Mouse (Mus musculus): ENCODE measurements around the gene Hmgcll1. TPM values are rescaled to one million over a fixed set of nuclear protein-coding genes. Genes with fewer than 3 reads are reported as not detected.
"Not testable (repeated sequence)": the region's sequence is repeated elsewhere in the genome, so short reads cannot be mapped to it uniquely, and the experiment has no call there.

Hmgcll1 gene
- polyA plus RNA-seq, 1 experiment from 2014 or later, result 4.7 TPM

GRCm38 (mm10) chr9:76091561-76091960, 76.9 kb downstream of the Hmgcll1 start:
- Histone ChIP-seq H3K4me3 (ENCODE audit: low read depth, low read length) (no peak overlapping the region), H3K36me3 (ENCODE audit: insufficient read depth, low read length) (no peaks in the 10 kb centered on the region), H3K9ac (replicated peaks; ENCODE audit: low read depth) (no peak overlapping the region), H3K27me3 (replicated peaks; ENCODE audit: insufficient read depth, low read length) (no peaks in the 10 kb centered on the region), H3K27ac (ENCODE audit: low read length) (no peak overlapping the region), H3K4me2 (replicated peaks; ENCODE audit: low read depth, low read length) (no peak overlapping the region), H3K4me1 (ENCODE audit: insufficient read depth, low read depth, low read length) (no peaks in the 10 kb centered on the region), H3K9me3 (ENCODE audit: low read length) (no peaks in the 10 kb centered on the region)
- TF ChIP-seq CTCF (IDR thresholded peaks at IDR 0.05) (no peak), EP300 (IDR thresholded peaks at IDR 0.05) (no peak)
- no peak for DNase-seq (ENCODE audit: low spot score)
- WGBS, result 28% methylated on average over 2 of the region's 2 CpGs
- ATAC-seq, result no peak

GRCm38 (mm10) chr9:76097221-76097620, 82.6 kb downstream of the Hmgcll1 start:
- Histone ChIP-seq H3K9me3 (ENCODE audit: low read length) (no peaks in the 10 kb centered on the region), H3K4me3 (ENCODE audit: low read depth, low read length) (no peak overlapping the region), H3K27me3 (replicated peaks; ENCODE audit: insufficient read depth, low read length) (no peaks in the 10 kb centered on the region), H3K9ac (replicated peaks; ENCODE audit: low read depth) (no peak overlapping the region), H3K4me2 (replicated peaks; ENCODE audit: low read depth, low read length) (no peak overlapping the region), H3K36me3 (ENCODE audit: insufficient read depth, low read length) (no peaks in the 10 kb centered on the region), H3K27ac (ENCODE audit: low read length) (no peak overlapping the region), H3K4me1 (ENCODE audit: insufficient read depth, low read depth, low read length) (no peaks in the 10 kb centered on the region)
- no peak for ATAC-seq
- TF ChIP-seq EP300 (IDR thresholded peaks at IDR 0.05), result no peak
- no peak for TF ChIP-seq CTCF (IDR thresholded peaks at IDR 0.05)
- WGBS, result 82% methylated on average over 5 of the region's 5 CpGs
- DNase-seq (ENCODE audit: low spot score), result no peak

GRCm38 (mm10) chr9:76099981-76100380, 85.3 kb downstream of the Hmgcll1 start:
- no peak overlapping the region for H3K4me2 ChIP-seq (replicated peaks; ENCODE audit: low read depth, low read length)
- no peak overlapping the region for H3K27ac ChIP-seq (ENCODE audit: low read length)
- no peaks in the 10 kb centered on the region for H3K27me3 ChIP-seq (replicated peaks; ENCODE audit: insufficient read depth, low read length)
- TF ChIP-seq CTCF (IDR thresholded peaks at IDR 0.05), result no peak
- TF ChIP-seq EP300 (IDR thresholded peaks at IDR 0.05), result no peak
- no peaks in the 10 kb centered on the region for H3K36me3 ChIP-seq (ENCODE audit: insufficient read depth, low read length)
- DNase-seq (ENCODE audit: low spot score) (no peak), ATAC-seq (no peak; the same call in 1 of the 2 replicates)
- no peak overlapping the region for H3K9ac ChIP-seq (replicated peaks; ENCODE audit: low read depth)
- H3K9me3 ChIP-seq (ENCODE audit: low read length), result no peaks in the 10 kb centered on the region
- H3K4me1 ChIP-seq (ENCODE audit: insufficient read depth, low read depth, low read length), result no peaks in the 10 kb centered on the region
- 63% methylated on average over 3 of the region's 3 CpGs for WGBS
- no peak overlapping the region for H3K4me3 ChIP-seq (ENCODE audit: low read depth, low read length)

GRCm38 (mm10) chr9:76104416-76104815, 89.8 kb downstream of the Hmgcll1 start:
- 31% methylated on average over 1 of the region's 1 CpGs for WGBS

GRCm38 (mm10) chr9:76104846-76105245, 90.2 kb downstream of the Hmgcll1 start:
- H3K27ac ChIP-seq (ENCODE audit: low read length), result no peak overlapping the region
- no peak for TF ChIP-seq CTCF (IDR thresholded peaks at IDR 0.05)
- no peak for TF ChIP-seq EP300 (IDR thresholded peaks at IDR 0.05)
- DNase-seq (ENCODE audit: low spot score) (no peak), ATAC-seq (peak; percentile 35; the same call in 1 of the 2 replicates)
- 73% methylated on average over 5 of the region's 5 CpGs for WGBS
- no peak overlapping the region for H3K4me2 ChIP-seq (replicated peaks; ENCODE audit: low read depth, low read length)
- no peaks in the 10 kb centered on the region for H3K36me3 ChIP-seq (ENCODE audit: insufficient read depth, low read length)
- H3K4me1 ChIP-seq (ENCODE audit: insufficient read depth, low read depth, low read length), result no peaks in the 10 kb centered on the region
- no peak overlapping the region for H3K9ac ChIP-seq (replicated peaks; ENCODE audit: low read depth)
- no peak overlapping the region for H3K4me3 ChIP-seq (ENCODE audit: low read depth, low read length)
- H3K9me3 ChIP-seq (ENCODE audit: low read length), result no peaks in the 10 kb centered on the region
- no peaks in the 10 kb centered on the region for H3K27me3 ChIP-seq (replicated peaks; ENCODE audit: insufficient read depth, low read length)

More at GRCm38 (mm10) chr9:76104416-76104815, 89.8 kb downstream of the Hmgcll1 start:
- not testable (repeated sequence) for H3K27ac ChIP-seq (ENCODE audit: low read length); H3K36me3 ChIP-seq (ENCODE audit: insufficient read depth, low read length); H3K4me1 ChIP-seq (ENCODE audit: insufficient read depth, low read depth, low read length); H3K9ac ChIP-seq (replicated peaks; ENCODE audit: low read depth); H3K9me3 ChIP-seq (ENCODE audit: low read length); ATAC-seq; H3K27me3 ChIP-seq (replicated peaks; ENCODE audit: insufficient read depth, low read length); DNase-seq (ENCODE audit: low spot score); H3K4me3 ChIP-seq (ENCODE audit: low read depth, low read length); H3K4me2 ChIP-seq (replicated peaks; ENCODE audit: low read depth, low read length)
- TF ChIP-seq EP300 (IDR thresholded peaks at IDR 0.05), result 0 out of 2 replicates have a peak, but pooled peaks have one; percentile 13
- TF ChIP-seq CTCF (IDR thresholded peaks at IDR 0.05), result 0 out of 2 replicates have a peak, but pooled peaks have one; percentile 0

- H3K9ac ChIP-seq (replicated peaks; ENCODE audit: low read depth); H3K27me3 ChIP-seq (replicated peaks; ENCODE audit: insufficient read depth, low read length); H3K4me3 ChIP-seq (ENCODE audit: low read depth, low read length); H3K4me2 ChIP-seq (replicated peaks; ENCODE audit: low read depth, low read length); H3K4me1 ChIP-seq (ENCODE audit: insufficient read depth, low read depth, low read length); ATAC-seq; H3K9me3 ChIP-seq (ENCODE audit: low read length); H3K36me3 ChIP-seq (ENCODE audit: insufficient read depth, low read length); H3K27ac ChIP-seq (ENCODE audit: low read length): not testable (repeated sequence)
- TF ChIP-seq CTCF (IDR thresholded peaks at IDR 0.05), result peak; percentile 80
- peak; percentile 79 for DNase-seq (ENCODE audit: low spot score)
- 3% methylated on average over 2 of the region's 2 CpGs for WGBS
These were observed 108.2 kb downstream of the Hmgcll1 start for GRCm38 (mm10) chr9:76122888-76123287.

GRCm38 (mm10) chr9:76124249-76124648, 109.6 kb downstream of the Hmgcll1 start:
- Histone ChIP-seq H3K27me3 (replicated peaks; ENCODE audit: insufficient read depth, low read length) (no peaks in the 10 kb centered on the region), H3K9ac (replicated peaks; ENCODE audit: low read depth) (no peak overlapping the region), H3K27ac (ENCODE audit: low read length) (no peak overlapping the region), H3K4me2 (replicated peaks; ENCODE audit: low read depth, low read length) (no peak overlapping the region), H3K4me3 (ENCODE audit: low read depth, low read length) (no peak overlapping the region), H3K36me3 (ENCODE audit: insufficient read depth, low read length) (no peaks in the 10 kb centered on the region), H3K9me3 (ENCODE audit: low read length) (no peaks in the 10 kb centered on the region), H3K4me1 (ENCODE audit: insufficient read depth, low read depth, low read length) (no peaks in the 10 kb centered on the region)
- WGBS, result 51% methylated on average over 4 of the region's 4 CpGs
- no peak for TF ChIP-seq EP300 (IDR thresholded peaks at IDR 0.05)
- ATAC-seq (no peak), DNase-seq (ENCODE audit: low spot score) (no peak)

All from lung, postnatal 0 days (tissue).